Mouse (Mus musculus) small intestine, adult 2 months (tissue): ENCODE measurements around the gene Hist2h2be. TPM values are rescaled to one million over a fixed set of nuclear protein-coding genes. Genes with fewer than 3 reads are reported as not detected.
"Not testable (repeated sequence)": the region's sequence is repeated elsewhere in the genome, so short reads cannot be mapped to it uniquely, and the experiment has no call there.

Experiments used
- H3K27ac ChIP-seq: fragments of 200-500 bp; 2 replicates; pipeline ENCODE4 v1.5.1; 2012; ENCODE audit warnings: low read depth, low read length, control low read depth, inconsistent platforms; ENCODE audit not compliant: insufficient read depth
- H3K27me3 ChIP-seq: fragments of 200-500 bp; 2 replicates; pipeline ENCODE4 v1.6.1; 2012; ENCODE audit warnings: mild to moderate bottlenecking, moderate library complexity, low read length, inconsistent platforms; ENCODE audit not compliant: control insufficient read depth, insufficient read depth
- H3K36me3 ChIP-seq: fragments of 200-500 bp; 2 replicates; pipeline ENCODE4 v1.6.1; 2012; ENCODE audit warnings: mild to moderate bottlenecking, low read length, control low read depth, inconsistent platforms; ENCODE audit not compliant: control insufficient read depth, insufficient read depth
- H3K4me1 ChIP-seq: fragments of 200-500 bp; 2 replicates; pipeline ENCODE4 v1.6.1; 2012; ENCODE audit warnings: low read length, inconsistent platforms, mixed read lengths; ENCODE audit not compliant: control insufficient read depth, insufficient read depth, insufficient read length
- H3K4me3 ChIP-seq: fragments of 200-500 bp; 2 replicates; pipeline ENCODE4 v1.5.1; 2012; ENCODE audit warnings: low read depth, mild to moderate bottlenecking, control low read depth, inconsistent platforms, low read length, moderate library complexity
- CTCF ChIP-seq: fragments of 200-500 bp; IDR thresholded peaks from 2 replicates; pipeline ENCODE4 v1.5.1; 2012; ENCODE audit warnings: low read depth, mild to moderate bottlenecking, control low read depth, inconsistent platforms, low read length, moderate library complexity, mixed read lengths; ENCODE audit not compliant: insufficient replicate concordance, insufficient read length; ENCODE audit errors: extremely low read depth
- POLR2A ChIP-seq: fragments of 200-500 bp; IDR thresholded peaks from 2 replicates; pipeline ENCODE4 v1.6.1; 2012; ENCODE audit warnings: low read depth, mild to moderate bottlenecking, control low read depth, inconsistent platforms, low read length, moderate library complexity
- WGBS: fragments of 180-500 bp; shearing (Covaris S2); methylation state at CpG from one replicate; pipeline ENCODE4 v1.1.7; 2018; 5-methylcytosine and 5-hydroxymethylcytosine counted together
- polyA plus RNA-seq: library from polyadenylated mRNA; depleted of rRNA; stranded (reverse); fragments of >200 nt; gene quantifications from 2 replicates; pipeline ENCODE4 v1.2.3, GENCODE M21; 2012; rRNA removed

Hist2h2be gene
- polyA plus RNA-seq = 0.96 and 1.4 TPM in 2 replicates

DNA sequence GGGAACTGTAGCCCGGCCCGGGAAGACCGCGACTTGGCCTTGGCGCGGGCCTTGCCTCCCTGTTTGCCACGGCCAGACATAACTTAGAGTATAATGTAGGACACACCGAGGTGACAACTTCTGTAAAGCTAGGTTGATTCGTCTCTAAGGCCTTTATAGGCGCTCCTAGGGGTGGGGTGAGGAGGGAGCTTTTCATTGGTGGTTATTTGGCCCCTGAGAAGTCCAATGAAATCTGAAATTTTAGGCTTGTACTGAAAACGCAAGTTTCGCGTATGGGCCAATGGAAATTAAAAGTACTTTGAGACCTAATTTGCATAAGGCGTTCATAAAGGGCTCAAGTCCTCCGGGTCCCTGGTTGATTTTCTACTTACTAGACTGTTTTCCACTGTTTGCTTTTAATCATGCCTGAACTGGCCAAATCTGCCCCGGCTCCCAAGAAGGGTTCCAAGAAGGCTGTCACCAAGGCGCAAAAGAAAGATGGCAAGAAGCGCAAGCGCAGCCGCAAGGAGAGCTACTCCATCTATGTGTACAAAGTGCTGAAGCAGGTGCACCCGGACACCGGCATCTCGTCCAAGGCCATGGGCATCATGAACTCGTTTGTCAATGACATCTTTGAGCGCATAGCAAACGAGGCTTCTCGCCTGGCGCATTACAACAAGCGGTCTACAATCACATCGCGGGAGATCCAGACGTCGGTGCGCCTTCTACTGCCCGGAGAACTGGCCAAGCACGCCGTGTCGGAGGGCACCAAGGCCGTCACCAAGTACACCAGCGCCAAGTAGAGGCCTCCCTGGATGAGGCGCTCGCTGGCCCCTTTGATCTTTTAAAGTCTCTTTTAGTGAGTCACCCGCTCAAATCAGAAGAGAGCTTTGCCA is at the start of gene Hist2h2be, which contains the start of gene Hist2h2ac:
TSS of gene Hist2h2be (plus strand) at position 355 of the 875 bp plus-strand sequence.
TSS of gene Hist2h2ac (minus strand) at position 116 of the 875 bp plus-strand sequence.
- TF ChIP-seq POLR2A = peak; percentile 19; the same call in 1 of the 2 replicates
- no peak for TF ChIP-seq CTCF
- H3K27ac ChIP-seq = peak within 1 kb of the TSS; percentile 99
- H3K4me1 ChIP-seq = peaks cover 3% of the 10 kb centered on the region; the same call in 1 of the 2 replicates
- H3K27me3 ChIP-seq = no peaks in the 10 kb centered on the region
- under 1% methylated on average over 43 of the region's 43 CpGs for WGBS
- no peaks in the 10 kb centered on the region for H3K36me3 ChIP-seq
- peak within 1 kb of the TSS; percentile 80 for H3K4me3 ChIP-seq

DNA sequence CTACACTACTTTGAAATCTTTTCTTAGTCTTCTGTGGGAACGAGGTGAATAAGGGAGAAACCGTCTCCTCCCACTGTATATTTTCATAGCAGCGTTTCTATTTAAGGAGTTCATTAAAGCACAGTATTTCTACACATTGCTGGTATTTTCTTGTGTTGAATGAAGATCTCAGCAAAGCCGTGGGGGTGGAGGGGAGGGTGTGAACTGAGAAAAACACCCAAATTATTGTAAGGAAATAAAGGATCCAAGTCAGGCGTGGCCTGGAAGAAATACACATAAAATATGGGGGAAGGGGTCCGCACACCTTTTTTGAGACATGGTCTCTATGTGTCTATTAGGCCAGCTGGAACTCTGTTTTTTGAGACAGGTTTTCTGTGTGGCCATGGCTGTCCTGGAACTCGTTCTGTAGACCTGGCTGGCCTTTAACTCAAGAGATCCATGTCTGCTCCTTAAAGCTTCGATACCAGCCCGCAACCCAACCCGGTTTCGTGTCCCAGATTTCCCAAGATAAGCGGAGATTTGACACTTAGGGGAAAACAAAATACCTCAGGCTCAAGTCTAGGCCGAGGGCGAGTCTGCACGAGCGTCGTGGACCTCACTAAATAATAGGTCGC is 49.2 kb upstream of the Hist2h2be start:
- Histone ChIP-seq H3K4me3 (peak overlapping the region; percentile 98), H3K27me3 (no peaks in the 10 kb centered on the region), H3K27ac (peak overlapping the region; percentile 99), H3K36me3 (peaks cover 38% of the 10 kb centered on the region), H3K4me1 (peaks cover 10% of the 10 kb centered on the region; the same call in 1 of the 2 replicates)
- WGBS = 8% methylated on average over 18 of the region's 18 CpGs
- no peak for TF ChIP-seq CTCF
- TF ChIP-seq POLR2A = no peak

DNA sequence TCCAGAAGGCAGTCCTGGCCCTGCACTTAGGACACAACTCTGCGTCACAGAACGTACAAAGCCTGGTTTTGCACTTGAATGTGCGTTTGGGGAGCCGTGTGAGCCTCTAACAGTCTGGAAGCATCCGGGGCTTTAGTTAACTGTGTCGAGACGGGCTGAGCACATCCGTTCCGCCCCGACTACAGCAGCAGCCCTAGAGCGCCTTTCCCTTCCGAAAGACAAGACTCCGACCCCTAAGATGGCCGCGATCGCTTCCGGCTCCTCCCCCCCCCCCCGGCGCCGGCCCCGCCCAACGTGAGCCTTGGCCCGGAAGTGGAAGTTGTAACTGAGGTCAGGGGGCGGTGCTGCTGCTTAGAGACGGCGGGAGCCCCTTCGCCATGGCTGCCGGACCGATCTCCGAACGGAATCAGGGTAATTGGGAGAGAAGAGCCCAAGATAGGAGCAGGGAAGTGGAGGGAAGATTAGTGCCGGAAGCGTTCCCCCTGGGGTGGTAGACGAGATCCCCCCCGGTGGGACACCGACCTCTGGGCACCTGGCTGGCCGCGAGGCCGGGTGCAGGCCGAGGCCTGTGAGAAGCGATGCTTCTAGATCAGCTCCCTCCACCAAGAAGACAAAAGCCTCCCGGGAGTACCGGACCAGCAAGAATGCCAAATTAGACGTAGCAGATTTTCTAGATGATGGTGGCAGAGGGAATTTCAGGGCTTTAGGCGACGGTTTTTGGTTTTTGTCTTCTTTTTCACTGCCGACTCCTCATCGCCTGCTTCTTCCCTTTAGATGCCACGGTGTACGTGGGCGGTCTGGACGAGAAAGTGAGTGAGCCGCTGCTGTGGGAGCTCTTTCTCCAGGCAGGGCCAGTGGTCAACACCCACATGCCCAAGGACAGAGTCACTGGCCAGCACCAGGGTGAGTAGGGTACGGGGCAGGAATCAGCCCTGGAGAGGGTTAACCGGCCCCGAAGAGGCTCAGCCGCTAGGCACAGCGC is 48.4 kb upstream of the Hist2h2be start, which contains the start of gene Sf3b4:
TSS of gene Sf3b4 (plus strand) at position 136 of the 982 bp plus-strand sequence.
- under 1% methylated on average over 58 of the region's 58 CpGs for WGBS
- peaks cover 41% of the 10 kb centered on the region for H3K36me3 ChIP-seq
- peak within 1 kb of the TSS; percentile 98 for H3K4me3 ChIP-seq
- TF ChIP-seq CTCF (no peak), POLR2A (peak; percentile 97)
- peaks cover 10% of the 10 kb centered on the region; the same call in 1 of the 2 replicates for H3K4me1 ChIP-seq
- peak within 1 kb of the TSS; percentile 99 for H3K27ac ChIP-seq
- H3K27me3 ChIP-seq = no peaks in the 10 kb centered on the region

DNA sequence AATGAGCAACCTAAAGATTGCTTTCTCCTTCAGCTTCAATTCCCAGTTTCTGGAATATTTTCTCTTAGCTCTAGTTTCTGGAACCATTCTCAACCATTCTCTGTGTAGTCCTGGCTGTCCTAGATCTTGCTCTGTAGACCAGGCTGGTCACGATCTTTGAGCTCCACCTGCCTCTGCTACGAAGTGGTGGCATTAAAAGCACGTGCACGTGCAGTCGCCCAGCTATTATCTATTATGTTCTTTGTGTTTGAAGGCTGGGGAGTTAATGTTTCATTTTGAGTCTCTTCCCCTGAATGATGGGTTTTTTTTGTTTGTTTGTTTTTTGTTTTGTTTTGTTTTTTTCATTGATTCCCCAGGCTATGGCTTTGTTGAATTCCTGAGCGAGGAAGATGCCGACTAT is 47.7 kb upstream of the Hist2h2be start:
- peaks cover 10% of the 10 kb centered on the region; the same call in 1 of the 2 replicates for H3K4me1 ChIP-seq
- no peak overlapping the region for H3K27ac ChIP-seq
- H3K36me3 ChIP-seq = peaks cover 47% of the 10 kb centered on the region
- H3K27me3 ChIP-seq = no peaks in the 10 kb centered on the region
- H3K4me3 ChIP-seq = peak overlapping the region; percentile 98
- TF ChIP-seq POLR2A (no peak), CTCF (no peak)
- 29% methylated on average over 7 of the region's 7 CpGs for WGBS

DNA sequence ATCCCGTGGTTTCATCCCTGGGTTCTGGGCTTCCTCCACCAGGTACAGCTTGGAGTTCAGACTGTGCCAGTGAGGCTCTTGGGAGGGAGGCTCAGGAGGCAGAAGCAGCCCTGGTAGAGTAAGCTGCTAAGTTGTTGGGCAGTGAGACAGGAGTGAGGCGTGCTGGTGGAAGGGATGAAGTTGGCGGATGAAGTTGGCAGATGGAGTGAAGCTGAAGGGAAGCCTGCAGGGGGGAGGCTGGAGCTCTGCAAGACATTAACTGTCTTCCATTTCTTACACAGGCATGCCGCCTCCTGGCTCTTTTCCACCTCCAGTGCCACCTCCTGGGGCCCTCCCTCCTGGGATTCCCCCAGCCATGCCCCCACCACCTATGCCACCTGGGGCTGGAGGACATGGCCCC is 46.9 kb upstream of the Hist2h2be start:
- Histone ChIP-seq H3K4me1 (peaks cover 10% of the 10 kb centered on the region; the same call in 1 of the 2 replicates), H3K36me3 (peaks cover 43% of the 10 kb centered on the region)
- H3K27ac ChIP-seq, H3K27me3 ChIP-seq, H3K4me3 ChIP-seq: not testable (repeated sequence)
- WGBS = 88% methylated on average over 4 of the region's 4 CpGs

DNA sequence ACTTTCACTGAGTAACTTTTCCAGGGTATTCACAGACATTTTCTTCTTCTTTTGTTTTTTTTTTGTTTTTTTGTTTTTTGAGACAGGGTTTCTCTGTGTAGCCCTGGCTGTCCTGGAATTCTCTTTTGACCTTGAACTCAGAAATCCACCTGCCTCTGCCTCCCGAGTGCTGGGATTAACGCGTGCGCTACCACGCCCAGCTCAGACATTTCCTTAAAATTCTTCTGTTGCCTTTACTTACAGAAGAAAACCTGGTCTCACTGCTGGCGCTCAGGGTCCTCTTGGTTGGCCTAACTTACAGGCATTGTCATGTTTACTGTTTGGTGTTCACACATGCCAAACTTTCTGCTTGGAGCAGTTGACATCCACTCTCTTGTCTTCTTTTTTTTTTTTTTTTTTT is 45.7 kb upstream of the Hist2h2be start:
- no peak overlapping the region for H3K4me3 ChIP-seq
- 89% methylated on average over 6 of the region's 6 CpGs for WGBS
- H3K27ac ChIP-seq = no peak overlapping the region
- no peaks in the 10 kb centered on the region for H3K27me3 ChIP-seq
- peaks cover 10% of the 10 kb centered on the region; the same call in 1 of the 2 replicates for H3K4me1 ChIP-seq
- peaks cover 33% of the 10 kb centered on the region for H3K36me3 ChIP-seq
- no peak for TF ChIP-seq CTCF
- no peak for TF ChIP-seq POLR2A
